Mouse (Mus musculus): ENCODE data around the gene Gsdmc4.
"Not testable (repeated sequence)": the region's sequence is repeated elsewhere in the genome, so short reads cannot be mapped to it uniquely, and the experiment has no call there.

DNA sequence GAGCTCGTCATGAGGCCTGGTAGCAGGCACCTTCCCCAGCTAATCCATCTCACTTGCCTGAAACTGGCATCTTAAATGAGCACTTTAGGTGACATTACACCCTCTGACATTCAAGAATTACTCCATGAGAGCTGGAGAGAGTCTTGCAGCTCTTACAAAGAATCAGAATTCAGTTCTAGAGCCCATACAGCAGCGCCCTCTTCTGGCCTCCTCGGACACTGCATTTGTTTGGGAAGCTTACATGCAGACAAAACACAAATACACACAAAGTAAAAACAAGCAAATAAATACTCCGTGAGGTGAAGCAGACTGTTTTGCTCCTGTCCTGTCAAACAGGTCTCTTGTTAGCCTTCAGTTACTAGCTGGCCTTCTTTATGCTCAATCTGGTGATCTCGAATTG is 50.1 kb downstream of the Gsdmc4 start:
- TF ChIP-seq CTCF, EP300 (IDR thresholded peaks at IDR 0.05; ENCODE audit: low read depth): not testable (repeated sequence)
